Mouse (Mus musculus) intestine, postnatal 0 days (tissue): ENCODE results near the gene Ciao2a. TPM values are rescaled to one million over a fixed set of nuclear protein-coding genes. Genes with fewer than 3 reads are reported as not detected.

Source experiments
- ATAC-seq: fragments of 200-750 bp; cut with Nextera tagmentation; 2 replicates; pipeline ENCODE4 v1.8.0; 2017; ENCODE audit warnings: mild to moderate bottlenecking, moderate TSS enrichment, moderate library complexity
- H3K27ac ChIP-seq: fragments of 300-500 bp; sonication (generic); 2 replicates; pipeline ENCODE4 v1.5.1; 2014; ENCODE audit warnings: mild to moderate bottlenecking, low read depth, low read length, moderate library complexity
- H3K27me3 ChIP-seq: fragments of 300-500 bp; sonication (generic); replicated peaks from 2 replicates; pipeline ENCODE4 v1.6.1; 2014; ENCODE audit warnings: low read length, mixed read lengths; ENCODE audit not compliant: control insufficient read depth, insufficient read depth
- H3K36me3 ChIP-seq: fragments of 300-500 bp; sonication (generic); 2 replicates; pipeline ENCODE4 v1.6.1; 2014; ENCODE audit warnings: mild to moderate bottlenecking, moderate library complexity; ENCODE audit not compliant: control insufficient read depth, insufficient read depth
- H3K4me1 ChIP-seq: fragments of 300-500 bp; sonication (generic); replicated peaks from 2 replicates; pipeline ENCODE4 v1.6.1; 2014; ENCODE audit warnings: antibody characterized with exemption, low read length, mixed read lengths; ENCODE audit not compliant: control insufficient read depth, insufficient read depth
- H3K4me2 ChIP-seq: fragments of 300-500 bp; sonication (generic); replicated peaks from 2 replicates; pipeline ENCODE4 v1.6.1; 2014; ENCODE audit warnings: low read depth, mild to moderate bottlenecking, moderate library complexity
- H3K4me3 ChIP-seq: fragments of 300-500 bp; sonication (generic); 2 replicates; pipeline ENCODE4 v1.5.1; 2014; ENCODE audit warnings: low read depth, low read length
- H3K9ac ChIP-seq: fragments of 300-500 bp; sonication (generic); 2 replicates; pipeline ENCODE4 v1.6.1; 2014; ENCODE audit warnings: mild to moderate bottlenecking, low read depth, low read length
- H3K9me3 ChIP-seq: fragments of 300-500 bp; sonication (generic); 2 replicates; pipeline ENCODE4 v1.6.1; 2016; ENCODE audit warnings: mixed run types; ENCODE audit not compliant: control insufficient read depth
- CTCF ChIP-seq: sonication (generic); IDR thresholded peaks from 2 replicates; pipeline ENCODE4 v1.5.1; 2016; ENCODE audit warnings: low read depth, mild to moderate bottlenecking, control low read depth, antibody characterized with exemption, moderate library complexity
- WGBS: fragments of 180-500 bp; shearing (Covaris S2); extraction: QIAGEN DNeasy Blood & Tissue Kit; methylation state at CpG from one replicate; pipeline ENCODE4 v1.1.7; 2014; 5-methylcytosine and 5-hydroxymethylcytosine counted together
- polyA plus RNA-seq: library from polyadenylated mRNA; unstranded; fragments of >200 nt; fragmentation: Nextera tagmentation; extraction: Ambion mirVana; gene quantifications from 2 replicates; pipeline ENCODE4 v1.2.1, GENCODE M21; 2015

Ciao2a gene
- polyA plus RNA-seq, 1 experiment from 2014 or later, result 201 TPM

DNA sequence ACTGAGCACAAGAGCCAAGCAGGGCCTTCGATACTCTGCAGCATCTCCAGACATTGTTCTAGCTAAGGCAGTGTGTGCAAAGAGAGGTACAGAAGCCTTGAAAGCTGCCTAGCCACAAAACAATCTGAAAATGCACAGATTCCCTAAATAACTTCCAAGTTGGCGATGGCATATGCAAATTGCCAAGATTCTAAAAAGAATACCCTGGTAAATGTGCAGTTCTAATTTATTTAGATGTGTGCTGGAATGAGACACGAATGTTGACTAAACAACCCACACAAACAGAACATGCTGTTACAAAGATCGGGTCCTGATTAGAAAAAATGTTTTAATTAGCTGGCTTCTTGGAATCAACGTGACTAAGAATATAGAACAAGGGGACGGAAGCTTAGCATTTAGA, 23.7 kb upstream of the Ciao2a start:
- no peaks in the 10 kb centered on the region for H3K4me1 ChIP-seq
- peaks cover 88% of the 10 kb centered on the region for H3K36me3 ChIP-seq
- no peak overlapping the region for H3K9ac ChIP-seq
- no peak overlapping the region for H3K27ac ChIP-seq
- no peak for ATAC-seq
- H3K4me3 ChIP-seq, result no peak overlapping the region
- 90% methylated on average over 6 of the region's 6 CpGs for WGBS
- H3K27me3 ChIP-seq, result no peaks in the 10 kb centered on the region
- no peak for TF ChIP-seq CTCF
- no peaks in the 10 kb centered on the region for H3K9me3 ChIP-seq
- H3K4me2 ChIP-seq, result no peak overlapping the region

DNA sequence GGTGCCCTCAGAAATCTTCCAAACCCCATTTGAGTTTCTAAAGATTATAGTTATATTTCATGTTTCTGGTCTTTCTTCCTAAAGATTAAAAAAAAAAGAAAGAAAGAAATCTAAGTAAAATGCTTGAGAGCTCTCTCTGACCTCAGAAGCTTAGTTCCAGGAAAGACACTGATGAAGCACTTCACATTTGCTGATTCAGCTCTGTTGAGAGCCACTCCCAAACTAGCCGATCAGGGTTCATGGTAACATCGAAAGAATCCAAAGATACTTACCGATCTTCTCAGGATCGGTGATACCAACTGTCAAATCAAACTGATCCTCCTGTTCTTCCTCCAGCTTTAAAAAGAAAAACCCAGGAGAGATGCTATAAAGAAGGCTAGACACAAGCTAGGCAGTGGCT, 21.8 kb upstream of the Ciao2a start:
- no peak overlapping the region for H3K4me2 ChIP-seq
- H3K4me1 ChIP-seq, result no peaks in the 10 kb centered on the region
- WGBS, result 62% methylated on average over 4 of the region's 4 CpGs
- no peaks in the 10 kb centered on the region for H3K27me3 ChIP-seq
- no peak for ATAC-seq
- H3K27ac ChIP-seq, result no peak overlapping the region
- H3K4me3 ChIP-seq, result no peak overlapping the region
- no peak for TF ChIP-seq CTCF
- H3K9ac ChIP-seq, result no peak overlapping the region
- peaks cover 87% of the 10 kb centered on the region for H3K36me3 ChIP-seq
- no peaks in the 10 kb centered on the region for H3K9me3 ChIP-seq

DNA sequence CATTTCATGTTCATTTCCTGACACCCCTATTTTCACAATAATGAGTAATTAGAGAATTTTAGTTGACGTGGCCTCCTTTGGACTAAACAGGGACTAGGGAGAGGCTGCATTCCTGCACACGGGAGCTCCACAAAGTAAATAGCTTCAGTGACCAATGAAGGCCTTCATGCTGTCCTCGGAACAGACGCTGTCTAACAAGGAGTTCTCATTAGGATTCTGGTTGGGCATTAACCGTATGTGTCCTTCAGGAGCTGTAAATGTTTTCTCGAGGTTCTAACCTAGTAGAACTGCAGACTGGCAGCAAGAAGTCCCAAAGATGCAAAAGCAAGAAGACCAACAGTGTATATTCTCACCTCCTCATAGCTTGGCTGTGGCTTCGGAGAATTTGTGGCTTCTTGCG, 21.2 kb upstream of the Ciao2a start:
- peaks cover 84% of the 10 kb centered on the region for H3K36me3 ChIP-seq
- TF ChIP-seq CTCF, result no peak
- no peak overlapping the region for H3K27ac ChIP-seq
- no peaks in the 10 kb centered on the region for H3K4me1 ChIP-seq
- 77% methylated on average over 8 of the region's 8 CpGs for WGBS
- no peak for ATAC-seq
- no peak overlapping the region for H3K9ac ChIP-seq
- H3K4me2 ChIP-seq, result no peak overlapping the region
- H3K4me3 ChIP-seq, result no peak overlapping the region
- no peaks in the 10 kb centered on the region for H3K9me3 ChIP-seq
- no peaks in the 10 kb centered on the region for H3K27me3 ChIP-seq

DNA sequence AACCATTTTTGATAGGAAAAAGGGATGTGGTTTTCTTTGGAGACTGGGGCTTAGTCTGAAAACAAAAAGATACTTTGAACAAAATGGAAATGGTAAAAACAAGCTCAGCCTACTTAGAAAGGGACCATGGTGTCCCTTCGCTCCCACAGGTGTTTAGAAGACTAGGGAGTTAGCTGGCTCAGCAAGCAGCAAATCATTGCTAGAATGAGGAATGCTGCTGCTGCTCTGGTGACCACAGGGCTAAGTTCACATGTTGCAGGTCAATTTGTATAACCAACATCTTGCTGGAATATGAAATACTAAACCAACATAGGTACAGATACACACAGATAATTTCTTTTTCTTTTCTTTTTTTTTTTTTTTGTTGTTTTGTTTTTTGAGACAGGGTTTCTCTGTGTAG, 16.8 kb upstream of the Ciao2a start:
- Histone ChIP-seq H3K36me3 (peaks cover 55% of the 10 kb centered on the region), H3K9ac (no peak overlapping the region)
- TF ChIP-seq CTCF, result no peak

DNA sequence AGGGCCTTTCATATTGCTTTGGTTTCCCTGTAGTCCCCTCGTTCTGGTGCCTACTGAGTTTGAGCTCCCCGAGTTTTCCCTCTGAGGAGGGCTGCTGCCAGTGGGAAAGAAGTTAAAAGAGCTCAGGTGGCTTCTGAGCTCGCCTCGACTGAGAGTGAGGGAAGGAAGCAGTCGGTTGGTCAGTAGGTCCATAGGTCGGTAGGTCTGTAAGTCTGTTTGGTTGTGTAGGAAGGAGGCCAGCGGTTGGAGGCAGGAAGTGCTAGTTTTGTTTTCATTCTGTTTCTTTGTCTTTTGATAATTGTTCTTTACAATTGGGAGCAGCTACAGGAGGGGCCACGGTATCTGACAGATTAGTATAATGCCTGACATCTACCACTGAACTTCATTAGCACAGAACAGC, 16.3 kb upstream of the Ciao2a start:
- Histone ChIP-seq H3K4me3 (no peak overlapping the region), H3K27me3 (no peaks in the 10 kb centered on the region), H3K27ac (peak overlapping the region; percentile 70), H3K36me3 (peaks cover 54% of the 10 kb centered on the region), H3K9me3 (no peaks in the 10 kb centered on the region), H3K4me2 (no peak overlapping the region), H3K9ac (no peak overlapping the region), H3K4me1 (no peaks in the 10 kb centered on the region)
- no peak for TF ChIP-seq CTCF
- peak; percentile 56; the same call in 1 of the 2 replicates for ATAC-seq
- 48% methylated on average over 8 of the region's 8 CpGs for WGBS

More for the DNA sequence above, 16.8 kb upstream of the Ciao2a start:
- H3K27ac ChIP-seq, result peak overlapping the region; percentile 70
- no peaks in the 10 kb centered on the region for H3K4me1 ChIP-seq
- ATAC-seq, result no peak
- no peak overlapping the region for H3K4me3 ChIP-seq
- H3K9me3 ChIP-seq, result no peaks in the 10 kb centered on the region
- WGBS, result 77% methylated on average over 1 of the region's 1 CpGs
- H3K4me2 ChIP-seq, result no peak overlapping the region
- no peaks in the 10 kb centered on the region for H3K27me3 ChIP-seq

DNA sequence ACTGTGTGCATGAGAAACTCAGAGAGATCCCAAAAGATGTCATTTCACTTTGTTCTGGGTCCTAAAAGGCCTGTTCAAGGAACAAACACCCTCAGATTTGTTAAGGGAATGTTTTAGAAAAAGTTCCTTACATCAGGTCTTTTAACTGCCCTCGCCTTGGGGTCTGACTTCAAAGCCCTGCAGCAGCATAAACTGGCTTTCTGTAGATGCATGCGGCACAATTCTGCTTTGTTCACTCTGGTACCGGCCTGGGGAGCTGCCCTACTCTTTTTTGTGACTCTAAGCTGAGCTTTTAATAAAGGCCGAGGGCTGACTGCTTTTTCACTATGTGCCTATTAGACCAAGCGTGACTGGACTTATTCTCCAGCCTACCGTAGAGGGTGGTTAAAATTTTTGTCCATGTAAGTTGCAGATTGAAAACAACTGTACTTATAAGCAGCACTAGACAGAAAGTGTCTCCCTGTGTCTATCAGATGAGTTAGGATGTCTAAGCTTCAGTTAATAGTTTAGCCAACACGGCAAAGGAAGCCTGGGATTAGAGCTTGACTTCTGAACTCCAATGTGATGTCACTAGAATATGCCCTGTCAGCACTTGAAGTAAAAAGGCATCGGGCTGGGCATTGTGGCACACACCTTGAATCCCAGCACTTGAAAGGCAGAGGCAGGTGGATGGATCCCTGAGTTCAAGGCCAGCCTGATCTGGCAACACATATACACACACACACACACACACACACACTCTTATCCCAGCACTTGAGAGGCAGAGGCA, 15.6 kb upstream of the Ciao2a start:
- Histone ChIP-seq H3K27me3 (no peaks in the 10 kb centered on the region), H3K4me2 (no peak overlapping the region), H3K4me3 (no peak overlapping the region), H3K9ac (no peak overlapping the region), H3K27ac (peak overlapping the region; percentile 70), H3K4me1 (no peaks in the 10 kb centered on the region), H3K9me3 (no peaks in the 10 kb centered on the region), H3K36me3 (peaks cover 52% of the 10 kb centered on the region)
- TF ChIP-seq CTCF, result no peak
- WGBS, result 81% methylated on average over 8 of the region's 8 CpGs
- ATAC-seq, result no peak

DNA sequence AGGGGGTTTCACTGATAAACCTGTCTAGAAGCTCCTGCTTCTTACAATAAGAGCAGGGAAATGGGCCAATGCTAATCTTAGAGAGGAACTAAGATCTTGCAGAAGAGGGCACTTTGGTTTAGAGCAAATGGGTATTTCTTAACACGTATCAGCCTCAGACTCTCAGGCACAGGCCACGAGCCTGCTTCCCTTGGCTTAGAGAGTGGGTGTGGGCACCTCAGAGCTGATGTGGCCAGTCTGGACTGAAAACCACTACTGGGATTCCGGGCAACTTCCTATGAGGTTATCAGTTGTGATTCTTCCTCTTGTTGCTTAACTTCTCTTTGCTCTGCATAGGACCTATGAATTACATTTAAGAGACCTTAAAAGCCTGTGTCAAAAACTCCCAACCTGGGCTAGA, 12.1 kb upstream of the Ciao2a start:
- Histone ChIP-seq H3K36me3 (peaks cover 21% of the 10 kb centered on the region), H3K9ac (no peak overlapping the region), H3K27me3 (no peaks in the 10 kb centered on the region), H3K9me3 (no peaks in the 10 kb centered on the region), H3K4me1 (peaks cover 10% of the 10 kb centered on the region; the same call in 1 of the 2 replicates), H3K4me3 (no peak overlapping the region), H3K27ac (no peak overlapping the region), H3K4me2 (no peak overlapping the region)
- no peak for ATAC-seq
- 90% methylated on average over 3 of the region's 3 CpGs for WGBS
- TF ChIP-seq CTCF, result no peak
